Mouse (Mus musculus): ENCODE measurements around the gene Mccc2. TPM values are rescaled to one million over a fixed set of nuclear protein-coding genes. Genes with fewer than 3 reads are reported as not detected.

Mccc2 gene
- 13.9 and 15.4 TPM in 2 replicates for polyA plus RNA-seq (2012; rRNA removed)

GRCm38 (mm10) chr13:100014906-100015895 is at the start of gene Mccc2:
Mccc2 (minus strand) TSS chr13:100015639.

GRCm38 (mm10) chr13:99900965-99901364 is 114.5 kb downstream of the Mccc2 start, which contains the start of gene Cartpt:
Cartpt (minus strand) TSS chr13:99901091.

Other genes starting within 250 kb of the Mccc2 start
- 5.5 and 5.7 TPM in 2 replicates for gene Cartpt, start 114.5 kb downstream of the Mccc2 start, polyA plus RNA-seq (2012; rRNA removed)
- gene Bdp1, start 88.4 kb upstream of the Mccc2 start, polyA plus RNA-seq (2012; rRNA removed) = 14.1 and 15.3 TPM in 2 replicates
- gene Serf1, start 92.4 kb upstream of the Mccc2 start, polyA plus RNA-seq (2012; rRNA removed) = 308 and 360 TPM in 2 replicates
- 61.9 and 63.2 TPM in 2 replicates for gene Smn1, start 109.2 kb upstream of the Mccc2 start, polyA plus RNA-seq (2012; rRNA removed)
- gene Naip2, start 186.5 kb upstream of the Mccc2 start, polyA plus RNA-seq (2012; rRNA removed) = 0.12 and 0.16 TPM in 2 replicates
- 0.36 and 0.41 TPM in 2 replicates for gene Naip5, start 230.7 kb upstream of the Mccc2 start, polyA plus RNA-seq (2012; rRNA removed)

All from central nervous system, embryonic 18 days (tissue).